Mouse (Mus musculus): Measurements from ENCODE around the gene Rnaset2b.
"Not testable (repeated sequence)": the region's sequence is repeated elsewhere in the genome, so short reads cannot be mapped to it uniquely, and the experiment has no call there.

Gene Rnaset2b

GRCm38 (mm10) chr17:6970334-6970733 lies at the start of gene Rnaset2b:
Gene Rnaset2b (plus strand): TSS chr17:6970634.
- not testable (repeated sequence) for DNase-seq (ENCODE audit: low read depth, low spot score)

GRCm38 (mm10) chr17:6931625-6932024 lies 38.8 kb upstream of the Rnaset2b start:
- not testable (repeated sequence) for DNase-seq (ENCODE audit: low read depth, low spot score)

GRCm38 (mm10) chr17:6942560-6942959 lies 27.9 kb upstream of the Rnaset2b start:
- DNase-seq (ENCODE audit: low read depth, low spot score): not testable (repeated sequence)

GRCm38 (mm10) chr17:6947637-6947983 lies 22.8 kb upstream of the Rnaset2b start:
- not testable (repeated sequence) for DNase-seq (ENCODE audit: low read depth, low spot score)

GRCm38 (mm10) chr17:6947984-6948768 lies 22.3 kb upstream of the Rnaset2b start, which contains the start of gene Rsph3b:
Gene Rsph3b (minus strand): TSS chr17:6948682.
- DNase-seq (ENCODE audit: low read depth, low spot score): peak; percentile 68

- not testable (repeated sequence) for DNase-seq (ENCODE audit: low read depth, low spot score)
These were observed 21.6 kb upstream of the Rnaset2b start for GRCm38 (mm10) chr17:6948769-6949228.

GRCm38 (mm10) chr17:6958881-6959280 lies 11.6 kb upstream of the Rnaset2b start:
- not testable (repeated sequence) for DNase-seq (ENCODE audit: low read depth, low spot score)

- DNase-seq (ENCODE audit: low read depth, low spot score): not testable (repeated sequence)
These were observed 10.7 kb upstream of the Rnaset2b start for GRCm38 (mm10) chr17:6959543-6960259.

GRCm38 (mm10) chr17:6960349-6960748 lies 10.1 kb upstream of the Rnaset2b start:
- not testable (repeated sequence) for DNase-seq (ENCODE audit: low read depth, low spot score)

- DNase-seq (ENCODE audit: low read depth, low spot score): peak; percentile 56
These were observed 9.7 kb upstream of the Rnaset2b start, which contains the start of gene Tagap1 for GRCm38 (mm10) chr17:6960776-6961175. Gene Tagap1 (minus strand): TSS chr17:6961156.

GRCm38 (mm10) chr17:6961181-6962000 lies 9.0 kb upstream of the Rnaset2b start:
- peak; percentile 42 for DNase-seq (ENCODE audit: low read depth, low spot score)

GRCm38 (mm10) chr17:6962339-6962738 lies 8.1 kb upstream of the Rnaset2b start:
- not testable (repeated sequence) for DNase-seq (ENCODE audit: low read depth, low spot score)

- not testable (repeated sequence) for DNase-seq (ENCODE audit: low read depth, low spot score)
These were observed 7.5 kb upstream of the Rnaset2b start for GRCm38 (mm10) chr17:6962936-6963335.

GRCm38 (mm10) chr17:6965364-6965763 lies 5.1 kb upstream of the Rnaset2b start:
- peak; percentile 67 for DNase-seq (ENCODE audit: low read depth, low spot score)

GRCm38 (mm10) chr17:6967673-6968072 lies 2.8 kb upstream of the Rnaset2b start:
- DNase-seq (ENCODE audit: low read depth, low spot score): not testable (repeated sequence)

- DNase-seq (ENCODE audit: low read depth, low spot score): not testable (repeated sequence)
These were observed 804 bp downstream of the Rnaset2b start for GRCm38 (mm10) chr17:6971238-6971637.

- not testable (repeated sequence) for DNase-seq (ENCODE audit: low read depth, low spot score)
These were observed 2.5 kb downstream of the Rnaset2b start for GRCm38 (mm10) chr17:6972836-6973396.

- DNase-seq (ENCODE audit: low read depth, low spot score): not testable (repeated sequence)
These were observed 4.6 kb downstream of the Rnaset2b start for GRCm38 (mm10) chr17:6974985-6975384.

GRCm38 (mm10) chr17:6978287-6979248 lies 8.1 kb downstream of the Rnaset2b start, which contains the start of gene Gm49721:
Gene Gm49721 (plus strand): TSS chr17:6978904.
- peak; percentile 60 for DNase-seq (ENCODE audit: low read depth, low spot score)

GRCm38 (mm10) chr17:6979380-6979779 lies 8.9 kb downstream of the Rnaset2b start:
- peak; percentile 17 for DNase-seq (ENCODE audit: low read depth, low spot score)
